Mouse (Mus musculus) stomach, postnatal 0 days (tissue): Measurements from ENCODE around the gene Zzef1.

Experiments
- CTCF ChIP-seq: IDR thresholded peaks from 2 replicates; pipeline ENCODE4 v1.5.1; 2016; ENCODE audit warnings: antibody characterized with exemption, low read depth, mild to moderate bottlenecking, moderate library complexity
- EP300 ChIP-seq: optimal IDR thresholded peaks from 2 replicates; pipeline ENCODE3; 2016; ENCODE audit warnings: antibody characterized with exemption

DNA sequence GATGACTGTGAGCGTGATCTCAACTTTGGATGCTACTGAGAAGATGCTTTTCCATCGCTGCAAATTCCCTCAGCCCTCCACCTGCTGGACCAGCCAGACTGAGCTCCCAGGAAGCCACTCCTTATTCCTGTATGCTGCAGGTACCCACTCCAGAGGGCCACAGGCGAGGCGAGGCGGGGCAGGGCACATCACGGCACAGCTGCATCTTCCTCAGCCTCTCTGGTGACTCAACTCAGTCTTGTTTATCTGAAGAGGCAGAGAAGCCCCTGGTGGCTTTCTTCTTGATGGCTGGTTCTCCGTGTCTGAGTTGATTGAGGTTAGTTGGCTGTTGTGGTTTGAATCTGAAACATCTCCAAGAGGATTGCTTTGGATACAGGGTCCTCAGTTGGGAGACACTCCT lies 152.2 kb downstream of the Zzef1 start:
- no peak for TF ChIP-seq CTCF
- no peak for TF ChIP-seq EP300
